Mouse (Mus musculus): ENCODE measurements around the gene Xcl1.

DNA sequence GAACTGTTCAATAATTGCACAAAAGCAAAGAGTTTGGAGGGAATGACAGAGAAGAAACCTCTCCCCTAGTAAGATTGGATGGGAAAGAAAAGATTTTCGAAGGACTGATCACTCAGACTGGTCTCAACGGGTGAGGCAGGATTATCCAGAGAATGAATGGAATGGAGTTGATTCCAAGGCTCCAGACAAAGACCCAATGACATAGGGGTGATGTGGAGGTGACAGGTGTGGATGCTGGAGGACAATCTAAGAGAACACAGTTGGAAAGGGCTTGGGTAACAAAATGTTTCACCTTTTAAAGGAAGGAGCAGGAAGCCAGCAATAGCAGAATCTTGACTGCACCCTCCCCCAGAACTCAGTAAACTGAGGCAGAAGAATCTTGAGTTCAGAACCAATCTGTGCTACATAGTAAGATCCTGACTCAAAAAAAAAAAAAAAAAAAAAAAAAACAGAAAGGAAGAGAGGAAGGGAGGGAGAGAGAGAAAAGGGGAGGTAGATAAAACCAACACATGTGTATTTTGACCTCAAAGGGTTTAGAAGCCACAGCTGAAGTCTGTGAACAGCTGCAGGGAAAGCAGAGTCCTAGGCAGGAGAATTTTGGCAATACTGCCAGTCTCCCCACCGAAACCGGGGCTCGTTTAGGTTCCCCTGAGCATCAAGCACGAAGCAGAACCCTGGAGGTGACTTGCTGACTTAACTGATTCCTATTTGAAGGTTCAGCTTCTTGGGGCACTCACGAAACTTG, 20.3 kb upstream of the Xcl1 start:
- no peak for TF ChIP-seq TAL1 (IDR thresholded peaks at IDR 0.05; ENCODE audit: low read length)
- TF ChIP-seq GATA1 (IDR thresholded peaks at IDR 0.05; ENCODE audit: low read length), result no peak
